Mouse (Mus musculus) embryonic stem cell, embryonic (primary cell): ENCODE results near the gene Gm5737.

Experiments
- CTCF ChIA-PET, 4 experiments: fragments of 300-600 bp in 2 of 4; fragments of 350-600 bp in 2 of 4; sonication (Branson Sonifier 250); formaldehyde crosslinking; loops; one replicate each; lab custom pipeline; 2022; ENCODE audit warnings: inconsistent platforms in 2 of 4; lab: Charles Lee
- POLR2A ChIA-PET, 4 experiments: fragments of 300-600 bp in 2 of 4; fragments of 350-600 bp in 2 of 4; sonication (Branson Sonifier 250); formaldehyde crosslinking; loops; one replicate each; lab custom pipeline; 2022; ENCODE audit warnings: antibody characterized with exemption in 4 of 4, inconsistent platforms in 1 of 4; lab: Charles Lee

The Gm5737 gene

GRCm38 (mm10) chr7:120862196-120862595 is 50.0 kb downstream of the Gm5737 start:
- ChIA-PET CTCF (no interaction called here), POLR2A (interaction anchor here (0.6 to 4.1 kb wide), 9 partner anchors 11 to 216 kb away, joined by 3 to 31 read pairs (median 3); partner anchors contain the start of gene Eef2k (in 3 of the 4))

DNA sequence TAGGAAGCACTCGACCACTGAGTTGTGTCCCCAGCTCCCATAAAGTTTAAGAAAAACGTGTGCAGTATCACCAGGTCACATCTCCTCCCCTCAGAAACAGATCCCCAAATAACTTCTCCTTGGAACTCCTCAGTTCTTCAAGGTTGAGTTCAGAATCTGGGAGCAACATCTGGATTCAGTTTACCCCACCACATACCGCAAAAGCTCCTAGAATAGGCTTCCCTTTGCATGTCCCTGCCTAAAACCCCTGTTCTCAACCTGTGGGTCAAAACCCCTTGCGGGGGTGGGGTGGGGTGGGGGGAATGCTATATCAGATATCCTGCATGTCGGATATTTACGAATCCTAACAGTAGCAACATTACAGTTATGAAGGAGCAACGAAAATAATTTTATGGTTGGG is 50.5 kb downstream of the Gm5737 start:
- ChIA-PET POLR2A (interaction anchor here in 2 of 4 experiments (0.9 to 4.1 kb wide), 5 partner anchors 12 to 55 kb away, joined by 3 to 31 read pairs (median 4); partner anchors contain the start of genes Eef2k (in 1 of the 2) and Polr3e (in 1 of the 2)), CTCF (no interaction called here)

DNA sequence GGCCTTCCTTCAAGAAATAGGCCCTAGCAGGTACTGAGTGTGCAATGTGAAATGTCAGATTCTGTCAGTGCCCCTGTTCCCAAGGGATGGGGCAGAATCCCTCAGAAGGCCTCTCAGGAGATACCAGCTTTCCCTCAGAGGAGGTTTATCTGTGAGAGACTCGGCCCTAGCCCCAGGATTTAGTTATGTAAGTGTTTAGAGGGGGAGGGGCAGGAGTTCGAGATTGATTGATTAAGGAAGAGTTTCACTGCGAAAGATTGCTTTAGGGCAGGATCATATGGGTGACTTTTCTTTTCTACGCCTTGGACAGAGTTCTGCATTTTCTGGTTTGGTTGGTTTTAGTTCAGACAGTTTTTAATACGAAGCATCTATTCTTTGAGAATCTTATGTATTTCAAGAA is 51.3 kb downstream of the Gm5737 start:
- CTCF ChIA-PET, result no interaction called here
- POLR2A ChIA-PET, result interaction anchor here in 3 of 4 experiments (0.9 to 4.1 kb wide), 5 partner anchors 16 to 54 kb away, joined by 3 to 31 read pairs (median 4); partner anchors contain the start of genes Eef2k (in 1 of the 3) and Polr3e (in 1 of the 3)

DNA sequence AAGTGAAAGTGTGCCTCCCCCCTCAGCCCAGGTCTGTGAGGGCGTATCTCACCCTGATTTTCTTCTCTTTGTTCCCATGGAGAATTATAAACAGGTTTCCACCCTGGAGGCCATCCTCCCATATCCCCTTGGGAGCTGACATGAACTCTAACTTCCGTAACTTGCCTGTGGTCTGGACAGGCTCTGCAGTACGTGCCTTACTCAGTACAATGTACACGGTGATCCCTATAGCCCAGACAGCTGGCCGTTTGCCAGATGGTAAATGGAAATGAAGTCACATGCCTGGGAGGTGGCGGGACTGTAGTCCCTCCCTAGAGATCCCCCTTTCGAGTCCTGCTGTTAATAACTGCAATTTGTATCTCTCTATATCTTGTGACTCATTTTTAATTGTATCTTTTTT is 52.9 kb downstream of the Gm5737 start:
- CTCF ChIA-PET, result interaction anchor here in 1 of 4 experiments (0.6 to 0.7 kb wide), 2 partner anchors 76 to 147 kb away, joined by 3 read pairs; no protein-coding TSS in a partner anchor
- POLR2A ChIA-PET, result interaction anchor here in 2 of 4 experiments (0.7 to 2.3 kb wide), 5 partner anchors 18 to 85 kb away, joined by 3 to 14 read pairs (median 4); no protein-coding TSS in a partner anchor

DNA sequence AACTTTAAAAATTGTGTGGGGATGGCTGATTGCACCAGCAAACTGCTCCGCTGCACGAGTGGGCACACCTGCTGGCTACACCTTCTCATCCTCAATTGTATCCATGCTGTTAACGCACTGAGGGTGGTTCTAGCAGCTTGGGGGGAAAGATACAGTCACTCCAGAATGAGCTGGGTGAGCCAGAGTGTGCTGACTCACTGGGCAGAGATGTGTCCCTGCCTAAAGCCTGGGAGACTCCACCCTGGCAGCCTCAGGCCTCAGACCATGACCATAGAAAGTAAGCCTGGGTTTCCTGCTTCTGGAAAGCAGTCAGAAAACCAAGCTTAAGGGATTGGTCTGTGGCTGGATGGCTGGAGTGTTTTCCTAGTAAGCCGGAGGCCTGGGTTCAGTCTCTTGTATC is 53.7 kb downstream of the Gm5737 start:
- POLR2A ChIA-PET, result interaction anchor here in 2 of 4 experiments (0.6 to 2.3 kb wide), 7 partner anchors 10 to 117 kb away, joined by 3 to 14 read pairs (median 4); partner anchors contain the start of gene Mfsd13b (in 1 of the 2)
- CTCF ChIA-PET, result interaction anchor here in 1 of 4 experiments (0.6 kb wide), 1 partner anchor 10 kb away, joined by 3 read pairs; no protein-coding TSS in a partner anchor

DNA sequence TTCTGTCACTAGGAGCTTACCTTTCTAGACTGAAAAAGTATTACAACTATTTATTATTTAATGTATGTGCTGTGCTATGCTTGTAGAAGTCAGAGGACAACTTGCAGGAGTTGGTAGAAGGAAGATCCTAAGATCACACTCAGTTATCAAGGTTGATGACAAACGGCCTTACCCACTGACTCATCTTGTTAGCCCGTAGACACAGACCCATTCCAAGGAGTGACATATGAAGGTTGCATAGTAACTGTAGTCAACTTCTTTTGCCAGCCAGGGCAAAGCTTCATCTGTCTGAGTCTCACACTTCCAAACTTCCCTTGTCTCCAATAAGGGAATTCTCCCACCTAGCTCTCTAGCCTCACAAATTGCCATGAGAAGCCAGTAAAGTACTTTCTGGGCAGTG is 54.5 kb downstream of the Gm5737 start:
- CTCF ChIA-PET, result interaction anchor here in 1 of 4 experiments (0.6 kb wide), 1 partner anchor 393 kb away, joined by 3 read pairs; no protein-coding TSS in a partner anchor
- POLR2A ChIA-PET, result interaction anchor here in 2 of 4 experiments (0.8 to 2.3 kb wide), 6 partner anchors 11 to 52 kb away, joined by 3 to 14 read pairs (median 6); no protein-coding TSS in a partner anchor

DNA sequence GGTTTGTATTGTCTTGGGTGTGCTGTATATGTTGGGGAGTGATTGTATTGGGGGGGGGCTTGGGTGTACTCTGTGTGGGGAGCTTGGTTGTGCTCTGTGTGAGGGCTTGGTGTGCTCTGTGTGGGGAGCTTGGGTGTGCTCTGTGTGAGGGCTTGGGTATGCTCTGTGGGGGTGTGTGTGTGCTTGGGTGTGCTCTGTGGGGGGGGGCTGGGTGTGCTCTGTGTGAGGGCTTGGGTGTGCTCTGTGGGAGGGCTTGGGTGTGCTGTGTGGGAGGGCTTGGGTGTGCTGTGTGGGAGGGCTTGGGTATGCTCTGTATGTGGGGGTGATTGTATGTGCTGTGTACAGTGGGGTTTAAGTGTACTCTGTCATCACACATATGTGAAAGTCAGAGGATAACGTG is 55.6 kb downstream of the Gm5737 start:
- POLR2A ChIA-PET, result interaction anchor here in 1 of 4 experiments (0.6 to 1.8 kb wide), 5 partner anchors 22 to 88 kb away, joined by 3 to 7 read pairs (median 3); partner anchors contain the start of gene Eef2k
- CTCF ChIA-PET, result no interaction called here

GRCm38 (mm10) chr7:120869883-120870282 is 57.7 kb downstream of the Gm5737 start:
- ChIA-PET CTCF (interaction anchor here in 1 of 4 experiments (1.1 kb wide), 1 partner anchor 48 kb away, joined by 3 read pairs; the partner anchor contains the start of gene Polr3e), POLR2A (interaction anchor here in 3 of 4 experiments (0.6 to 1.3 kb wide), 6 partner anchors 9 to 1332 kb away, joined by 3 to 6 read pairs (median 4); partner anchors contain the start of gene Eef2k (in 2 of the 3))

GRCm38 (mm10) chr7:120870431-120871008 is 58.4 kb downstream of the Gm5737 start:
- POLR2A ChIA-PET, result interaction anchor here in 3 of 4 experiments (0.6 to 1.3 kb wide), 7 partner anchors 20 to 1332 kb away, joined by 3 to 7 read pairs (median 3); partner anchors contain the start of gene Eef2k (in 1 of the 3)

GRCm38 (mm10) chr7:120873083-120873482 is 60.9 kb downstream of the Gm5737 start:
- CTCF ChIA-PET, result no interaction called here

More at GRCm38 (mm10) chr7:120870431-120871008, 58.4 kb downstream of the Gm5737 start:
- CTCF ChIA-PET, result interaction anchor here in 1 of 4 experiments (1.1 kb wide), 1 partner anchor 47 kb away, joined by 3 read pairs; the partner anchor contains the start of gene Polr3e

DNA sequence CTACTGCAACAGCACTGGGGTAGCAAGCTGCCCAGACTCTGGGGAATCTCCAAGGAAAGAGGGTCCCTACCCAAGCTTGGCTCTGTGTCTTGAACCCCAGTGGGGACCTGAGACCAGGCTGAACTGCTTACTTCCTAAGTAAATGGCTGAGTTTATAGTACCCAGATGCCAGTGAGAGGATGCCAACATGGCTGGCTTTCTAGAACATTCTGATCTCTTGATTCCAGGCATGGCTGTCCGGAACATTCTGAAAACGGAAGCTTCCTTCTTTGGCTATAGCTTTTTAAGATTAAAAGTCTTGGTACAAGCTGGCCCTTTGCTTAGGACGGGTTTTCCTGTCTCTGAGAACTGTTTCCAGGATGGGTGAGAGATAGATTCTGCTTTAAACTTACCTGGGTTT is 61.9 kb downstream of the Gm5737 start:
- POLR2A ChIA-PET, result no interaction called here
- CTCF ChIA-PET, result no interaction called here

More at GRCm38 (mm10) chr7:120873083-120873482, 60.9 kb downstream of the Gm5737 start:
- POLR2A ChIA-PET, result interaction anchor here in 2 of 4 experiments (0.6 to 1.1 kb wide), 2 partner anchors 25 to 133 kb away, joined by 3 read pairs; no protein-coding TSS in a partner anchor

- CTCF ChIA-PET, result interaction anchor here in 1 of 4 experiments (0.6 kb wide), 1 partner anchor 9 kb away, joined by 3 read pairs; no protein-coding TSS in a partner anchor
These were observed 62.8 kb downstream of the Gm5737 start for GRCm38 (mm10) chr7:120874764-120875539.

DNA sequence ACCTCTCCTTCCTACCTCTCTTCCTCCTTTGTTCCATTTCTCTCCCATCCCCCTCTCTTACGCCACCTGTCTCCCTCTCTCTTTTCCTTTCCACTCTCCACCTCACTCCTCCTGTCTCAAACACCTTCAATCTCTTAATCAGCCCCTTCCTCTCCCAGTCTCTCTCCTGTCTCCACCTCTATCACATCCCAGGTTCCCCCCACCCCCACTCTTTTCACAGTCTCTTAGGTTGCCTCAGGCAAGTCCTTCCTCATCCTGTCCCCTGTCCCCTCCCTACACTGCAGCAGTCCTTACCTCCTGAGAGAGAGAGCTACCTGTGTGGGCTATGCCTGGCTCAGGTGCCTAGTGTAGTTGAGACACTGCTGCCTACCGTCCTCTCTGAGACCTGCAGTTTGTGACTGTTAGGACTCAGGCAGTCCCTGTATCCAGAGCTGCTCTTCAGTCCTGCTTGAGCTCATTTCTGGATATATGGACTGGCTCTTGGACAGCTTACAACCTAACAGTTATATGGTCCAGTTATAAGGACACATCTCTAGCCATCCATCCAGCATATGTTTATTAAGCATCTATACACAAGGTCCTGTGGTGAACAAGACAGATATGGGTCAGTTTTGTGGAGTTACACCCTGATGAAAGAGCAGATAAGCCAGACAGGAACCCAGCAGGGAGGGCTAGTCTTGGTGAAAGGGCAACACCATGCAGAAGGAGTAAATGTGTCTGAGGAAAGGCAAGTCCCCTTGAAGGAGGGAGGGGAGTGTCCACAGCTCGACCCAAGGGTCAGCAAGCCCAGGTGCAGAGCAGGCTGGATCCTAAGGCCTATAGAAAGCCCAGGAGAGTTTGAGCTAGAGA is 63.6 kb downstream of the Gm5737 start:
- ChIA-PET POLR2A (interaction anchor here (0.5 to 1.2 kb wide), 7 partner anchors 10 to 779 kb away, joined by 3 to 4 read pairs (median 3); no protein-coding TSS in a partner anchor), CTCF (interaction anchor here in 2 of 4 experiments (0.6 to 0.7 kb wide), 4 partner anchors 9 to 672 kb away, joined by 3 to 7 read pairs (median 4); partner anchors contain the start of gene Uqcrc2 (in 1 of the 2))

More at GRCm38 (mm10) chr7:120874764-120875539, 62.8 kb downstream of the Gm5737 start:
- POLR2A ChIA-PET, result interaction anchor here in 2 of 4 experiments (0.5 to 1.2 kb wide), 4 partner anchors 30 to 312 kb away, joined by 3 read pairs; no protein-coding TSS in a partner anchor

DNA sequence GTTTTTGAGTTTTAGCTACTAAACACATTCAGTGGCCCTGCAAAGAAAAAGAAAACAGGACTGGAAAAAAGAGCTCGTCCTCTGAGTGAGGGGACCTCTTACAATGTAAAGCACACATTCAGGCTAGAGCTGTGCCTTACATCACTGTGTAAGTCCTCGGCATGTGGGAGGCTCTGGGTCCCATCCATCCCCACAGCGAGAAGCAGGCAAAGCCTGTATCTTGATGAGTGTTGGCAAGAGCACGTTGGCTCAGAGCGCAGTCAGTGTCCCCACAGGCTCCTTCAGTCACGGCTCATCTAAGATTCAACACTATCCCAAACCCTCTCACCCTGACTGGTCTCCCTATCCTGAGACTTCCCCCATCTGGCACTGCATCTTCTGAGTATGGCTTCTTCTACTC is 66.1 kb downstream of the Gm5737 start:
- POLR2A ChIA-PET, result interaction anchor here in 1 of 4 experiments (1.3 kb wide), 1 partner anchor 9 kb away, joined by 4 read pairs; no protein-coding TSS in a partner anchor

DNA sequence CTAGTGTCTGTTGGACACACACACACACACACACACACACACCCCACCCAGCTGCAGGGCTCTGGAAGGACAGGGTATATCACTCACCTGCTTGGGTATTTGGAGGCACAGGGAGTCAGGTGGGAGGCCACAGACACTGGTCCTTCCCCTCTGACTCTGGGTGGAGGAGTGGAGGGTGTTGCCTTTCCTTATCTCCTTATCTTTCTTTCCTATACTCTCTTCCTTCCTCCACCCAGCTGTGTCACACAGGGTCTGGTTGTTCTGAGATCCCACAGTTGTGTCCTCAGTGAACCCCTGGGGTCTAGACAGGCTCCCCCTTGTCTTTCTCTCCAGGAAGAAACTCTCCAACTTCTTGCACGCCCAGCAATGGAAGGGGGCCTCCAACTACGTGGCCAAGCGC is 67.8 kb downstream of the Gm5737 start:
- ChIA-PET CTCF (no interaction called here), POLR2A (interaction anchor here in 3 of 4 experiments (0.7 to 1.6 kb wide), 6 partner anchors 10 to 167 kb away, joined by 3 to 4 read pairs (median 4); partner anchors contain the start of gene Eef2k (in 1 of the 3))

More for the DNA sequence above, 66.1 kb downstream of the Gm5737 start:
- CTCF ChIA-PET, result interaction anchor here in 1 of 4 experiments (0.6 kb wide), 1 partner anchor 41 kb away, joined by 5 read pairs; no protein-coding TSS in a partner anchor

DNA sequence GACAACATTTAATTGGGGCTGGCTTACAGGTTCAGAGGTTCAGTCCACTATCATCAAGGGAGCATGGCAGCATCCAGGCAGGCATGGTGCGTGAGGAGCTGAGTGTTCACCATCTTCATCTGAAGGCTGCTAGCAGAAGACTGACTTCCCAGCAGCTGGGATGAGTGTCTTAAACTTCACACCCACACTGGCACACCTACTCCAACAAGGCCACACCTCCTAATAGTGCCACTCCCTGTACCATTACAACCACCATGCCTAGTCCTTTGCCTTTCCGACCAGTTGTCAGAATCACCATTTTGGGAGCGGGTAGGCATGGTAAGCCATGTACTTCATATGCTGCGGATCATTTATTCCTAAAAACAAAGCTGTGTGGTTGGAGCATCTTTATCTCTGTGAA is 68.6 kb downstream of the Gm5737 start:
- ChIA-PET POLR2A (interaction anchor here in 2 of 4 experiments (1.0 to 1.9 kb wide), 6 partner anchors 12 to 40 kb away, joined by 3 to 4 read pairs (median 3); partner anchors contain the start of genes Eef2k (in 1 of the 2) and Polr3e (in 1 of the 2)), CTCF (no interaction called here)
